Mouse (Mus musculus) forebrain, postnatal 0 days (tissue): ENCODE measurements around the gene Gm21903. TPM values are rescaled to one million over a fixed set of nuclear protein-coding genes. Genes with fewer than 3 reads are reported as not detected.
"Not testable (repeated sequence)": the region's sequence is repeated elsewhere in the genome, so short reads cannot be mapped to it uniquely, and the experiment has no call there.

Experiments used
- ATAC-seq: fragments of 200-750 bp; cut with Nextera tagmentation; 2 replicates; pipeline ENCODE4 v1.8.0; 2017; ENCODE audit warnings: mild to moderate bottlenecking, moderate library complexity
- DNase-seq: peaks from one replicate; pipeline ENCODE4 v3.0.0-alpha.2; 2015
- H3K27ac ChIP-seq: fragments of 300-500 bp; sonication (generic); 2 replicates; pipeline ENCODE4 v1.5.1; 2014; ENCODE audit warnings: low read depth, mild to moderate bottlenecking, antibody characterized with exemption, low read length, moderate library complexity, mixed read lengths
- H3K27me3 ChIP-seq: fragments of 300-500 bp; sonication (generic); 2 replicates; pipeline ENCODE4 v1.6.1; 2014; ENCODE audit warnings: mild to moderate bottlenecking, low read length, mixed read lengths; ENCODE audit not compliant: insufficient read depth
- H3K36me3 ChIP-seq: fragments of 300-500 bp; sonication (generic); 2 replicates; pipeline ENCODE4 v1.6.1; 2014; ENCODE audit warnings: mild to moderate bottlenecking, moderate library complexity; ENCODE audit not compliant: insufficient read depth
- H3K4me1 ChIP-seq: fragments of 300-500 bp; sonication (generic); 2 replicates; pipeline ENCODE4 v1.6.1; 2014; ENCODE audit warnings: antibody characterized with exemption; ENCODE audit not compliant: insufficient read depth
- H3K4me2 ChIP-seq: fragments of 300-500 bp; sonication (generic); 2 replicates; pipeline ENCODE4 v1.6.1; 2014; ENCODE audit warnings: low read depth, mild to moderate bottlenecking, moderate library complexity
- H3K4me3 ChIP-seq: fragments of 300-500 bp; sonication (generic); 2 replicates; pipeline ENCODE4 v1.5.1; 2014; ENCODE audit warnings: low read depth, low read length, mixed read lengths
- H3K9ac ChIP-seq: fragments of 300-500 bp; sonication (generic); 2 replicates; pipeline ENCODE4 v1.6.1; 2014; ENCODE audit warnings: mild to moderate bottlenecking
- H3K9me3 ChIP-seq: fragments of 300-500 bp; sonication (generic); 2 replicates; pipeline ENCODE4 v1.6.1; 2016; ENCODE audit warnings: low read length
- CTCF ChIP-seq: sonication (generic); IDR thresholded peaks from 2 replicates; pipeline ENCODE4 v1.5.1; 2016; ENCODE audit warnings: antibody characterized with exemption, control low read depth, low read depth
- WGBS: fragments of 180-500 bp; shearing (Covaris S2); extraction: QIAGEN DNeasy Blood & Tissue Kit; methylation state at CpG from one replicate; pipeline ENCODE4 v1.1.7; 2014; 5-methylcytosine and 5-hydroxymethylcytosine counted together
- polyA plus RNA-seq: library from polyadenylated mRNA; unstranded; fragments of >200 nt; fragmentation: Nextera tagmentation; extraction: Ambion mirVana; gene quantifications from 2 replicates; pipeline ENCODE4 v1.2.1, GENCODE M21; 2015
- total RNA-seq: library from RNA; depleted of rRNA; stranded (reverse); fragments of >200 nt; gene quantifications from 2 replicates; pipeline ENCODE4 v1.2.3, GENCODE M21; 2014; rRNA removed

Gm21903 gene
- total RNA-seq (not detected in 2 replicates), polyA plus RNA-seq (not detected in 2 replicates)

- H3K4me1 ChIP-seq = no peaks in the 10 kb centered on the region
- H3K9ac ChIP-seq = no peak within 1 kb of the TSS
- no peaks in the 10 kb centered on the region for H3K9me3 ChIP-seq
- no peak for ATAC-seq
- no peaks in the 10 kb centered on the region for H3K27me3 ChIP-seq
- no peak for TF ChIP-seq CTCF
- no peaks in the 10 kb centered on the region for H3K36me3 ChIP-seq
- DNase-seq = no peak
- H3K27ac ChIP-seq = no peak within 1 kb of the TSS
- H3K4me2 ChIP-seq = no peak within 1 kb of the TSS
- H3K4me3 ChIP-seq = no peak within 1 kb of the TSS
These were observed at the start of gene Gm21903 for GRCm38 (mm10) chr17:39043241-39043640. Gene Gm21903 (minus strand): TSS chr17:39043341.

- Histone ChIP-seq H3K4me2 (no peak within 1 kb of the TSS), H3K4me1 (no peaks in the 10 kb centered on the region), H3K27ac (no peak within 1 kb of the TSS), H3K36me3 (no peaks in the 10 kb centered on the region), H3K9me3 (peaks cover 5% of the 10 kb centered on the region; the same call in 1 of the 2 replicates), H3K27me3 (no peaks in the 10 kb centered on the region), H3K9ac (no peak within 1 kb of the TSS), H3K4me3 (no peak within 1 kb of the TSS)
- no peak for DNase-seq
- WGBS = 45% methylated on average over 1 of the region's 1 CpGs
- no peak for TF ChIP-seq CTCF
- ATAC-seq = no peak
These were observed 33.8 kb upstream of the Gm21903 start, which contains the start of gene Esp23 for GRCm38 (mm10) chr17:39076937-39077336. Gene Esp23 (minus strand): TSS chr17:39077037.

GRCm38 (mm10) chr17:39063641-39064040 is 20.5 kb upstream of the Gm21903 start:
- ATAC-seq = no peak
- DNase-seq = no peak
- Histone ChIP-seq H3K27me3 (no peaks in the 10 kb centered on the region), H3K9ac (no peak overlapping the region), H3K4me2 (no peak overlapping the region), H3K9me3 (peaks cover 13% of the 10 kb centered on the region; the same call in 1 of the 2 replicates), H3K27ac (no peak overlapping the region), H3K36me3 (no peaks in the 10 kb centered on the region), H3K4me1 (no peaks in the 10 kb centered on the region), H3K4me3 (no peak overlapping the region)
- TF ChIP-seq CTCF = no peak

GRCm38 (mm10) chr17:39036395-39036794 is 6.7 kb downstream of the Gm21903 start, which contains the start of gene Esp24:
Gene Esp24 (plus strand): TSS chr17:39036695.
- not testable (repeated sequence) for H3K4me3 ChIP-seq, H3K4me1 ChIP-seq, H3K9ac ChIP-seq, H3K9me3 ChIP-seq, H3K27me3 ChIP-seq, H3K4me2 ChIP-seq, H3K36me3 ChIP-seq, ATAC-seq, H3K27ac ChIP-seq, DNase-seq
- 87% methylated on average over 3 of the region's 3 CpGs for WGBS

- Histone ChIP-seq H3K4me1 (no peaks in the 10 kb centered on the region), H3K36me3 (no peaks in the 10 kb centered on the region), H3K4me3 (no peak overlapping the region), H3K9ac (no peak overlapping the region), H3K9me3 (no peaks in the 10 kb centered on the region), H3K4me2 (0 out of 2 replicates have a peak overlapping the region, but pooled peaks have one; percentile 8), H3K27ac (no peak overlapping the region), H3K27me3 (no peaks in the 10 kb centered on the region)
- DNase-seq = no peak
- no peak for ATAC-seq
- TF ChIP-seq CTCF = no peak
- 35% methylated on average over 14 of the region's 14 CpGs for WGBS
These were observed 26.0 kb downstream of the Gm21903 start for GRCm38 (mm10) chr17:39017184-39017583.

- no peak for ATAC-seq
- Histone ChIP-seq H3K9ac (no peak overlapping the region), H3K36me3 (no peaks in the 10 kb centered on the region), H3K9me3 (no peaks in the 10 kb centered on the region), H3K27me3 (no peaks in the 10 kb centered on the region), H3K27ac (no peak overlapping the region), H3K4me3 (peak overlapping the region; percentile 23; the same call in 1 of the 2 replicates), H3K4me1 (no peaks in the 10 kb centered on the region), H3K4me2 (peak overlapping the region; percentile 38)
- no peak for DNase-seq
- WGBS = 42% methylated on average over 30 of the region's 30 CpGs
- no peak for TF ChIP-seq CTCF
These were observed 32.2 kb downstream of the Gm21903 start for GRCm38 (mm10) chr17:39010675-39011638.

- H3K27me3 ChIP-seq = no peaks in the 10 kb centered on the region
- no peaks in the 10 kb centered on the region for H3K9me3 ChIP-seq
- H3K4me2 ChIP-seq = no peak overlapping the region
- DNase-seq (no peak), ATAC-seq (no peak)
- 90% methylated on average over 1 of the region's 1 CpGs for WGBS
- no peak overlapping the region for H3K27ac ChIP-seq
- TF ChIP-seq CTCF = no peak
- no peak overlapping the region for H3K4me3 ChIP-seq
- H3K4me1 ChIP-seq = no peaks in the 10 kb centered on the region
- no peak overlapping the region for H3K9ac ChIP-seq
- H3K36me3 ChIP-seq = no peaks in the 10 kb centered on the region
These were observed 33.3 kb downstream of the Gm21903 start for GRCm38 (mm10) chr17:39009846-39010245.

Other genes starting within 250 kb of the Gm21903 start
- gene Esp24, start 6.6 kb downstream of the Gm21903 start, total RNA-seq = not detected in 2 replicates
- not detected in 2 replicates for gene Esp24, start 6.6 kb downstream of the Gm21903 start, polyA plus RNA-seq
- gene Esp23, start 33.7 kb upstream of the Gm21903 start, total RNA-seq = not detected in 2 replicates
- not detected in 2 replicates for gene Esp23, start 33.7 kb upstream of the Gm21903 start, polyA plus RNA-seq
- not detected in 2 replicates for gene Esp22, start 52.0 kb upstream of the Gm21903 start, total RNA-seq
- not detected in 2 replicates for gene Esp22, start 52.0 kb upstream of the Gm21903 start, polyA plus RNA-seq